8 mouse cellular contexts compared by ENCODE assay signal in genomic region chr17:56040030-56040856, GRCm38 (mm10). TPM values are rescaled to one million over a fixed set of nuclear protein-coding genes. Genes with fewer than 3 reads are reported as not detected.
DNase-seq lines count a peak whose midpoint lies in the region; ATAC-seq and TF ChIP-seq lines count a peak whose summit lies in the region.

TSS of gene Chaf1a (plus strand) at chr17:56040439.

- TF ChIP-seq POLR2A in ES-Bruce4 (IDR thresholded peaks at IDR 0.05; ENCODE audit: insufficient read depth, low read length): peak; percentile 67

- no peaks in the 10 kb centered on the region for H3K27me3 ChIP-seq in ES-Bruce4 (ENCODE audit: control insufficient read depth, insufficient read depth, low read length, poor library complexity, severe bottlenecking)
- no peaks in the 10 kb centered on the region for H3K27me3 ChIP-seq in forebrain, embryonic 13.5 days
- no peaks in the 10 kb centered on the region for H3K27me3 ChIP-seq in liver, postnatal 0 days (ENCODE audit: insufficient read depth, low read length)
- no peaks in the 10 kb centered on the region for H3K27me3 ChIP-seq in neural tube, embryonic 14.5 days (ENCODE audit: control insufficient read depth, insufficient read depth, low read length)

- peaks cover 1% of the 10 kb centered on the region for H3K4me1 ChIP-seq in ES-Bruce4 (ENCODE audit: control insufficient read depth, insufficient read depth, low read length)
- peaks cover 36% of the 10 kb centered on the region for H3K4me1 ChIP-seq in forebrain, embryonic 13.5 days
- H3K4me1 ChIP-seq in liver, postnatal 0 days (ENCODE audit: insufficient read depth): peaks cover 13% of the 10 kb centered on the region
- H3K4me1 ChIP-seq in neural tube, embryonic 14.5 days (ENCODE audit: control insufficient read depth, insufficient read depth, low read length): peaks cover 12% of the 10 kb centered on the region

- TF ChIP-seq EP300 in ES-Bruce4 (IDR thresholded peaks at IDR 0.05; ENCODE audit: insufficient read depth, low read depth, low read length): no peak
- TF ChIP-seq EP300 in liver, postnatal 0 days (IDR thresholded peaks at IDR 0.05; ENCODE audit: low read depth): peak; percentile 69; the same call in 1 of the 2 replicates

- H3K4me3 ChIP-seq in ES-Bruce4 (ENCODE audit: low read depth, low read length): peak within 1 kb of the TSS; percentile 96
- H3K4me3 ChIP-seq in forebrain, embryonic 13.5 days: peak within 1 kb of the TSS; percentile 79
- peak within 1 kb of the TSS; percentile 77 for H3K4me3 ChIP-seq in liver, postnatal 0 days (ENCODE audit: low read depth, low read length)
- peak within 1 kb of the TSS; percentile 67 for H3K4me3 ChIP-seq in neural tube, embryonic 14.5 days (ENCODE audit: low read depth, low read length)

- H3K36me3 ChIP-seq in ES-Bruce4 (ENCODE audit: control insufficient read depth, insufficient read depth, low read length, poor library complexity, severe bottlenecking): peaks cover 18% of the 10 kb centered on the region
- H3K36me3 ChIP-seq in forebrain, embryonic 13.5 days (ENCODE audit: poor library complexity, severe bottlenecking): peaks cover 15% of the 10 kb centered on the region
- peaks cover 8% of the 10 kb centered on the region; the same call in 1 of the 2 replicates for H3K36me3 ChIP-seq in liver, postnatal 0 days (replicated peaks; ENCODE audit: insufficient read depth, low read length)
- no peaks in the 10 kb centered on the region for H3K36me3 ChIP-seq in neural tube, embryonic 14.5 days (ENCODE audit: control insufficient read depth, insufficient read depth, low read length)

- H3K9ac ChIP-seq in ES-Bruce4 (ENCODE audit: low read depth, poor library complexity, severe bottlenecking): peak within 1 kb of the TSS; percentile 97
- peak within 1 kb of the TSS; percentile 84 for H3K9ac ChIP-seq in forebrain, embryonic 13.5 days
- peak within 1 kb of the TSS; percentile 81 for H3K9ac ChIP-seq in liver, postnatal 0 days (replicated peaks)
- H3K9ac ChIP-seq in neural tube, embryonic 14.5 days (replicated peaks; ENCODE audit: low read depth, low read length): peak within 1 kb of the TSS; percentile 58

- H3K4me2 ChIP-seq in forebrain, embryonic 13.5 days: peak within 1 kb of the TSS; percentile 88
- H3K4me2 ChIP-seq in liver, postnatal 0 days (ENCODE audit: low read depth, low read length): peak within 1 kb of the TSS; percentile 95
- H3K4me2 ChIP-seq in neural tube, embryonic 14.5 days (ENCODE audit: low read depth, low read length): peak within 1 kb of the TSS; percentile 76

- ATAC-seq in cerebellum, adult (ENCODE audit: insufficient number of reproducible peaks, low FRiP score, low TSS enrichment): peak; percentile 88
- ATAC-seq in forebrain, embryonic 13.5 days: peak; percentile 87
- peak; percentile 76 for ATAC-seq in liver, postnatal 0 days
- peak; percentile 85 for ATAC-seq in neural tube, embryonic 14.5 days (ENCODE audit: low read depth)

- peak; percentile 98 to 99 for DNase-seq in heart, postnatal 10 days
- DNase-seq in large intestine, adult 2 months (ENCODE audit: low read depth, low spot score): peak; percentile 96
- peak; percentile 96 for DNase-seq in liver, postnatal 0 days
- peak; percentile 96 for DNase-seq in testis, postnatal 10 days (ENCODE audit: low spot score)

- H3K27ac ChIP-seq in ES-Bruce4 (ENCODE audit: insufficient read depth, low read length): peak within 1 kb of the TSS; percentile 87
- peak within 1 kb of the TSS; percentile 68 for H3K27ac ChIP-seq in forebrain, embryonic 13.5 days
- H3K27ac ChIP-seq in liver, postnatal 0 days (ENCODE audit: low read depth): peak within 1 kb of the TSS; percentile 82
- 0 out of 2 replicates have a peak within 1 kb of the TSS, but pooled peaks have one; percentile 16 for H3K27ac ChIP-seq in neural tube, embryonic 14.5 days (ENCODE audit: low read depth, low read length)

- intact Hi-C loops in heart, postnatal 10 days (cut with DNase I): loop anchor here (2.0 kb wide), 1 partner anchor 35 kb away; the partner anchor contains the start of gene Ubxn6

- TF ChIP-seq CTCF in ES-Bruce4 (IDR thresholded peaks at IDR 0.05; ENCODE audit: low read depth, low read length): no peak
- no peak for TF ChIP-seq CTCF in liver, postnatal 0 days (IDR thresholded peaks at IDR 0.05; ENCODE audit: low read depth)

- under 1% methylated on average over 53 of the region's 68 CpGs for WGBS in forebrain, embryonic 13.5 days
- under 1% methylated on average over 68 of the region's 68 CpGs for WGBS in large intestine, adult 2 months
- 0% methylated on average over 56 of the region's 68 CpGs for WGBS in liver, postnatal 0 days (ENCODE audit: insufficient replicate concordance)
- WGBS in neural tube, embryonic 14.5 days: under 1% methylated on average over 67 of the region's 68 CpGs

- H3K9me3 ChIP-seq in ES-Bruce4 (replicated peaks; ENCODE audit: control insufficient read depth, insufficient read depth, low read length, poor library complexity, severe bottlenecking): no peaks in the 10 kb centered on the region
- H3K9me3 ChIP-seq in forebrain, embryonic 13.5 days (replicated peaks): no peaks in the 10 kb centered on the region
- H3K9me3 ChIP-seq in liver, postnatal 0 days (ENCODE audit: low read length): no peaks in the 10 kb centered on the region
- H3K9me3 ChIP-seq in neural tube, embryonic 14.5 days (ENCODE audit: control insufficient read depth, low read length): no peaks in the 10 kb centered on the region

RNA-seq across cellular contexts. Expression of gene Chaf1a, which starts in this region (rescaled TPM):
- polyA plus RNA-seq in ES-Bruce4 (2011; ENCODE audit: insufficient read depth, insufficient read length, low read depth, missing spikeins): 33.6 and 38.5 TPM in 2 replicates
- 22.0 and 26.7 TPM in 2 replicates for polyA plus RNA-seq in forebrain, embryonic 13.5 days (2015; fragmentation: Nextera tagmentation; extraction: Ambion mirVana)
- total RNA-seq in heart, postnatal 10 days (2021): 1 to 10 TPM; 5.2 to 6.3 TPM
- polyA plus RNA-seq in large intestine, adult 2 months (2012; rRNA removed): 6.9 and 7.0 TPM in 2 replicates
- polyA plus RNA-seq in liver, postnatal 0 days (2015; fragmentation: Nextera tagmentation; extraction: Ambion mirVana): 4.9 and 6.5 TPM in 2 replicates
- polyA plus RNA-seq in neural tube, embryonic 14.5 days (2014; fragmentation: Nextera tagmentation; extraction: Ambion mirVana): 2.3 and 3.2 TPM in 2 replicates

Comparison
In these comparisons a context has a peak if more than half of its experiments do, and no peak if none do; other contexts are left out.
1. Peak in every context shown above with its lines: DNase-seq, ATAC-seq, H3K4me3 ChIP-seq and H3K27ac ChIP-seq.
2. H3K27ac ChIP-seq: peak in every context shown above with its lines; median percentile 87 in ES-Bruce4; 82 in liver, postnatal 0 days; 68 in forebrain, embryonic 13.5 days; 16 in neural tube, embryonic 14.5 days.